Mouse (Mus musculus) ES-Bruce4 (cell line): ENCODE measurements at regions not wholly inside any gene's neighbourhood (a gene's known extent, or its start where the extent isn't known, plus 50 kb on each side); places are given as distances from the start of the nearest gene placed in this dataset.

Experiments used
- H3K27ac ChIP-seq: 2 replicates; pipeline ENCODE4 v1.5.1; 2012; ENCODE audit warnings: low read length, inconsistent platforms; ENCODE audit not compliant: insufficient read depth
- H3K27me3 ChIP-seq: 2 replicates; pipeline ENCODE4 v1.6.1; 2012; ENCODE audit warnings: mild to moderate bottlenecking, low read length, inconsistent platforms; ENCODE audit not compliant: control insufficient read depth, poor library complexity, insufficient read depth, severe bottlenecking
- H3K36me3 ChIP-seq: 2 replicates; pipeline ENCODE4 v1.6.1; 2012; ENCODE audit warnings: inconsistent platforms, mild to moderate bottlenecking, low read length, moderate library complexity; ENCODE audit not compliant: control insufficient read depth, poor library complexity, insufficient read depth, severe bottlenecking
- H3K4me1 ChIP-seq: one replicate; pipeline ENCODE4 v1.8.1; 2011; ENCODE audit warnings: low read length; ENCODE audit not compliant: control insufficient read depth, insufficient read depth
- H3K4me3 ChIP-seq: 2 replicates; pipeline ENCODE4 v1.5.1; 2011; ENCODE audit warnings: low read depth, mild to moderate bottlenecking, low read length
- H3K9ac ChIP-seq: 2 replicates; pipeline ENCODE4 v1.6.1; 2012; ENCODE audit warnings: low read depth, mild to moderate bottlenecking, inconsistent platforms; ENCODE audit not compliant: poor library complexity, severe bottlenecking
- H3K9me3 ChIP-seq: replicated peaks from 2 replicates; pipeline ENCODE4 v1.6.1; 2012; ENCODE audit warnings: mild to moderate bottlenecking, low read length, inconsistent platforms; ENCODE audit not compliant: control insufficient read depth, poor library complexity, insufficient read depth, severe bottlenecking
- CTCF ChIP-seq: IDR thresholded peaks from one replicate; pipeline ENCODE4 v1.8.1; 2011; ENCODE audit warnings: low read depth, low read length
- EP300 ChIP-seq: IDR thresholded peaks from 2 replicates; pipeline ENCODE4 v1.6.1; 2011; ENCODE audit warnings: low read depth, low read length; ENCODE audit not compliant: insufficient read depth
- POLR2A ChIP-seq: IDR thresholded peaks from one replicate; pipeline ENCODE4 v1.8.1; 2011; ENCODE audit warnings: low read length; ENCODE audit not compliant: insufficient read depth

- H3K9me3 ChIP-seq, result no peaks in the 10 kb centered on the region
- H3K27ac ChIP-seq, result no peak overlapping the region
- TF ChIP-seq CTCF (no peak), POLR2A (no peak), EP300 (no peak)
- no peak overlapping the region for H3K4me3 ChIP-seq
- H3K27me3 ChIP-seq, result no peaks in the 10 kb centered on the region
- H3K4me1 ChIP-seq, result no peaks in the 10 kb centered on the region
- H3K9ac ChIP-seq, result no peak overlapping the region
- H3K36me3 ChIP-seq, result no peaks in the 10 kb centered on the region
Measured at GRCm38 (mm10) chr2:166482720-166483616, 230.7 kb downstream of the Prex1 start.

- no peaks in the 10 kb centered on the region for H3K27me3 ChIP-seq
- H3K27ac ChIP-seq, result no peak overlapping the region
- no peak overlapping the region for H3K4me3 ChIP-seq
- H3K9ac ChIP-seq, result no peak overlapping the region
- no peaks in the 10 kb centered on the region for H3K4me1 ChIP-seq
- TF ChIP-seq POLR2A (no peak), EP300 (no peak), CTCF (no peak)
- no peaks in the 10 kb centered on the region for H3K36me3 ChIP-seq
- H3K9me3 ChIP-seq, result no peaks in the 10 kb centered on the region
Measured at GRCm38 (mm10) chr2:166481774-166482173, 231.9 kb downstream of the Prex1 start.

DNA sequence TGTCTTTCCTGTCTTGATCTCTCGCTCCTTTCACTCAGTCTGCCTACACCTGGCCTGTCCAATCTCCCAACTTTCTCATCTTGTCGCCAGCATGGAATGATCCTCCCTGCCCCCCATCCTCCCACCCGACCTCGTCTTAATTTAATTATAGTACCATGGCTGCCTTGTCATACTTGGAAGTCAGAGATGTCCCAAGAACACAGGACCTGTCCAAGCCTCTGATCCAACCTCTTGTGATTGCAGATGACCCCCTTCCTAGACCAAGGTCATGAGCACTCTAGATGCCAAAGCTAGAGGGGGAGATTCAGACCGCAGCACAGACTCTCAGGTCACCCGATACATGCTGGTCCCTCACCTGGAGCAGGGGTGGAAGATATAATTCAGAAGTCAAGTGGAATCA is 232.3 kb downstream of the Prex1 start:
- no peak overlapping the region for H3K9ac ChIP-seq
- no peak overlapping the region for H3K27ac ChIP-seq
- H3K4me1 ChIP-seq, result no peaks in the 10 kb centered on the region
- no peaks in the 10 kb centered on the region for H3K9me3 ChIP-seq
- H3K36me3 ChIP-seq, result no peaks in the 10 kb centered on the region
- H3K4me3 ChIP-seq, result no peak overlapping the region
- no peak for TF ChIP-seq EP300
- TF ChIP-seq POLR2A, result no peak
- no peak for TF ChIP-seq CTCF
- no peaks in the 10 kb centered on the region for H3K27me3 ChIP-seq

GRCm38 (mm10) chr2:166480883-166481282 is 232.7 kb downstream of the Prex1 start:
- no peaks in the 10 kb centered on the region for H3K27me3 ChIP-seq
- no peak overlapping the region for H3K9ac ChIP-seq
- no peak overlapping the region for H3K27ac ChIP-seq
- no peaks in the 10 kb centered on the region for H3K9me3 ChIP-seq
- H3K4me3 ChIP-seq, result no peak overlapping the region
- no peaks in the 10 kb centered on the region for H3K36me3 ChIP-seq
- TF ChIP-seq EP300 (no peak), POLR2A (no peak), CTCF (no peak)
- no peaks in the 10 kb centered on the region for H3K4me1 ChIP-seq

GRCm38 (mm10) chr2:166476953-166477352 is 236.7 kb downstream of the Prex1 start:
- H3K27me3 ChIP-seq, result no peaks in the 10 kb centered on the region
- no peak overlapping the region for H3K4me3 ChIP-seq
- no peak overlapping the region for H3K27ac ChIP-seq
- no peaks in the 10 kb centered on the region for H3K4me1 ChIP-seq
- H3K9ac ChIP-seq, result no peak overlapping the region
- no peaks in the 10 kb centered on the region for H3K9me3 ChIP-seq
- H3K36me3 ChIP-seq, result no peaks in the 10 kb centered on the region
- TF ChIP-seq CTCF, result no peak
- no peak for TF ChIP-seq EP300
- no peak for TF ChIP-seq POLR2A

GRCm38 (mm10) chr2:166475624-166476023 is 238.0 kb downstream of the Prex1 start:
- no peaks in the 10 kb centered on the region for H3K4me1 ChIP-seq
- no peak overlapping the region for H3K9ac ChIP-seq
- no peaks in the 10 kb centered on the region for H3K36me3 ChIP-seq
- no peaks in the 10 kb centered on the region for H3K27me3 ChIP-seq
- H3K9me3 ChIP-seq, result no peaks in the 10 kb centered on the region
- no peak overlapping the region for H3K4me3 ChIP-seq
- no peak overlapping the region for H3K27ac ChIP-seq
- no peak for TF ChIP-seq POLR2A
- no peak for TF ChIP-seq CTCF
- TF ChIP-seq EP300, result no peak
